Mouse (Mus musculus) cerebellum, postnatal 10 days (tissue): Measurements from ENCODE around the gene Psmd4.
"Not testable (repeated sequence)": the region's sequence is repeated elsewhere in the genome, so short reads cannot be mapped to it uniquely, and the experiment has no call there.

Source experiments
- DNase-seq, 2 experiments: peaks; one replicate each; pipeline ENCODE4 v3.0.0; 2021; ENCODE audit warnings: mixed read lengths in 2 of 2

Psmd4 gene

DNA sequence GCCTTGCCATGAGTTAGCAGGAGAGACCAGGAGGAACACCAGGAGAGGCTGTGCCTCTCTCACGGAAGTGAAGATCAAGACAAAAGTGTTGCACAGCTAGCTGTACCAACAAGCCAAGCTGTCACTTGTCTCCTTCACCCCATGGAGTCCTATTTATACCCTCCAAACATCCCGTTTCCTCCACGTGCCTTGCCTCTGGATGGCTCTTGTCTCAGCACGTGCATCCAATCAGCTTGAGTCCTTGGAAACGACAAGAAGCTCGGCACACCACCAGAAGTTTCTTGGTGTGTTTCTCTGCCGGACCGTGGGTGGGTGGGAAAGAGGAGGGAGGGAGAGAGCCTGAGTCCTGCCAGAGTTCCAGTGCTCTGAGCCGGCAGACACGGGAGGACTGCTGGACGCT is 17.9 kb downstream of the Psmd4 start:
- peak; percentile 47 to 53 for DNase-seq

GRCm38 (mm10) chr3:95020956-95021355 is 21.5 kb downstream of the Psmd4 start:
- not testable (repeated sequence) for DNase-seq

GRCm38 (mm10) chr3:95018741-95019140 is 23.7 kb downstream of the Psmd4 start:
- DNase-seq, result no peak

DNA sequence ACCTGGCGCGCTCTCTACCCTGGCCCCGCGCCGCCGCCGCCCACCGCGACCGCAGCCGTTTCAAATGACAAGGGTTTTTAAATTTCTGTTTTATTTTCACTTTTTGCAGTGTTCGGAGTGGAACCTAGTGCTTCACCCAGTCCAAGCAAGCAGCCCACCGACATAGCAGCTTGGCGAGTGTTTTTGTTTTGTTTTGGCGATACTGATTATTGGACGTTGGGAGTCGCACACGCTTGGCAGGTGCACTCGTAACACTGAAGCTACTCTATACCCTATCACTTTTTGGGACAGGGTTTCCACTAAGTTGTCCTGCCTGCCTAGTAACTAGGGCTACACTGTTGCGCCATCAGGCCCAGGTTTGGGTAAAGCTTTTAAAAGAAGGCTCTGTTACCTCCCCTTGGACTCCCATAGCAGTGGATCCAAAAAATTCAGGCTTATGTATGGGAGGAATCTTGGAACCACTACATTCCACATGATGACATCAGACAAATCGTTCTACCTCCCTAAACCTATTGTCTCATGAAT is 25.8 kb downstream of the Psmd4 start:
- no peak for DNase-seq

- peak; percentile 98 for DNase-seq
These were observed 26.4 kb downstream of the Psmd4 start for GRCm38 (mm10) chr3:95015891-95016531.

GRCm38 (mm10) chr3:95015337-95015872 is 27.0 kb downstream of the Psmd4 start, which contains the start of gene Zfp687:
Zfp687 (minus strand) TSS chr3:95015448.
- DNase-seq, result peak; percentile 100

- peak; percentile 80 to 81 for DNase-seq
These were observed 27.8 kb downstream of the Psmd4 start for GRCm38 (mm10) chr3:95014428-95015151.

- peak; percentile 82 to 85 for DNase-seq
These were observed 28.6 kb downstream of the Psmd4 start for GRCm38 (mm10) chr3:95013699-95014427.

DNA sequence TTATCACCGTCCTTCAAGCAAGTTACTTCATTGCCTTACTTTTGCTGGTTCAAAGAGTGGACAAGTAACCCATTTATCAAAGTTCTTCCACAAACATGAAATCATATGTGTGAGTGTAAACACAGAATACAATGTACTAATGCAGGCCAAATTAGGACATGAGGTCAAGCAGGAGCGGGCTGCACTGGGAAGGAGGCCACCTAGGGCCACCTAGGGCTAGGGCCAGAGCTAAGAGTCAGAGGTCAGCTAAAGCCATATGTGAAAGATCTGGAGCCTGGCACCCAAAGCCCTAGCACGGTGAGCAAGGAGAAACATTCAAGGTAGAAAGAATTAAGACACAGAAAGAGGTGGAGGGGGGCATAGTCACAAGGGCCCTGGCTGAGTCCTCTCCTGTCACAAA is 29.4 kb downstream of the Psmd4 start:
- peak in 1 of 2 experiments; percentile 12 for DNase-seq

- DNase-seq, result peak in 1 of 2 experiments; percentile 58
These were observed 32.0 kb downstream of the Psmd4 start for GRCm38 (mm10) chr3:95010396-95010795.

DNA sequence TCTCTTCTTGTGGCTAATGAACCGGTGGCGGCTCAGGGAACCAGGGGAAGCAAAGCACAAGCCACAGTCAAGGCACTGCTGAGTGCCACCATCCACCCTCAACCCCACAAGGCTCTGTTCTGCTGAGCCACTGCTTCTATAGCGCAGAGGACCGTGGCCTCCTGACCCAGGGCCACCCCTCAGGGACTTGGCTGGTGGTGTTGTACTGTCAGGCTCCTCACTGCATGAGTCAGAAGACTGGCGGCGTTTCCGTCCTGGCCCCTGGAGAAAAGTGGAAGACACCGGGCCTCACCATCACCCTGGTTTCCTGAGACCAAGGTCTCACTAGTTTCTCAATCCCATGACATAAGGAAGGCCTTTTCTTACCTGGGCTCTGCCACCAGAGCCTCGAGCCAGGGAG is 34.7 kb downstream of the Psmd4 start:
- no peak for DNase-seq

DNA sequence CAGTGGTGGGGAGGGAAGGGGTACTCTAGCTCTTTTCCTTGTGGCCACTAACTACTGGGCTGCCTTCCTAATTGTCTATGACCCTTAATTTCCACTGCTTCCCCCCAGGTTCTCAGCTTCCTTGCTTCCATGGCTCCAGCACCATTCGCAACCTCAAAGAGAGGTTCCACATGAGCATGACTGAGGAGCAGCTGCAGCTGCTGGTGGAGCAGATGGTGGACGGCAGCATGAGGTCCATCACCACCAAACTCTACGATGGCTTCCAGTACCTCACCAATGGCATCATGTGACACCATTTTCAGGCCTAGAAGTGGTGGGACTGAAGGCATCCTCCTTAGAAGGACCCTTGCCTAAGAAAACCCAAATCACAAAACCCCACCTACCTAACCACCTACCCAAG is 36.8 kb downstream of the Psmd4 start:
- peak in 1 of 2 experiments; percentile 50 for DNase-seq

- DNase-seq, result no peak
These were observed 39.1 kb downstream of the Psmd4 start for GRCm38 (mm10) chr3:95003273-95003672.

- peak in 1 of 2 experiments; percentile 5 for DNase-seq
These were observed 39.8 kb downstream of the Psmd4 start for GRCm38 (mm10) chr3:95002569-95002968.

DNA sequence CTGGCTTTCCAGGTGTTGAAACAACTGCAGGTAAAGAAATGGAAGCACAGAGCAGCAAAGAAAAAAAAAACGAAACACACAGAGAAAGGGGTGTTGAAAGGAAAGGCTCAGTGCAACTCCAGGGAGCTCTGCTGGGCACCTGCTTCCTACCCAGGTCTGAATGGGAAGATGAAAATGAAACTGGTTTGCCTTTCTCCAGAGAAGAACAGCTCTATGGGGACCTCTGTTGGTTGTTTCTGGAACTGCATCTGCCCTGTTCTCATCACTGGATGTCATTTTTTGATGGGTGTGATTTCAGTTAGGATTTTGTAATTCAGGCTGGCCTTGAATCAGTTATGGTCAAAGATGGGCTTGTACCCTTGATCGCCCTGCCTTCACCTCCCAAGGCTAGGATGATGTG is 45.5 kb downstream of the Psmd4 start:
- peak; percentile 93 to 97 for DNase-seq

DNA sequence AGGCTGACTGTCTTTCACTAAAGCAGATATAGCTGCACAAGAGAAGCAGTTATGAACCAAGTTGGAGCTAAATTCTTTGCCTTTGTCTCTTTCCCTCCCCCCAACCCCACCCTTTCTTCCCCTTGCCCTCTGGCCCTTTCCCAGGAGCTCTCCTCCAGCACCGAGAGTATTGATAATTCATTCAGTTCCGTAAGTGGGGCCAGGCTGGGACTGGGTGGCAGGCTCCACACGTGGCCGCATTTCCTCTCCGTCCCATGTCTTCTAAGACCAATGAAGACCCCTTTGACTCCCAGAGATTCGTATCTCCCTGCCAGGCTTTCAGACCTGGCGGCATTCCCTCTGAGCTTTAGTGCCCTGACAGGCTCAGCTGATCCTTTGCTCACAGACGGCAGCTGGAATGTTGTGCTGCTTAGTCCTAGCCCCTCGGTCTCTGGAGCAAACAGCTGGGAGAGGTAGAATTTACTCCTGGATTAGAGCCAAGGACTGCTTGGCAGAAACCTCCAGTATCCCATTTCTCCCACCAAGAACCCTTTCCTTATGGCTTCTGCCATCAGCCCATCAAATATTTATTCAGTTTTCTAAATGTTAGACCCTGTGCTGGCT is 53.2 kb downstream of the Psmd4 start:
- no peak for DNase-seq

DNA sequence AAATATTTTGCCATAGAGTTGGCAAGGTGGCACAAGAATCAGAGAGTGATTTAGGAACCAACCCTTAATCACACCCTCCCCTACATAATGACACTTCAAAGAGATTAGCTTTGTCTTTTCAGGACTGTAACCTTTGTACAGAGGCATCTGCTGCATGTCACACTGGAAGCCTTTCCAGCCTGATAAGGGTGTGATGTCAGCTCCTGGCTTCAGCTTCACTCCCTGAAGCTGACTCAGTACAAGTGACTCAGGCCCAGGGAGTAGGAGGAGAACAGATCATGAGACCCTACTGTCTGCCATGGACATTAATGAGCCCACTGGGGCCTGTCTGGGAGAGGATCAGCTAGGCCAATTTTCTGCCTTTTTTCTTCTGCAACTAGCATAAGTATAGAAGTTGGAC is 54.8 kb downstream of the Psmd4 start:
- no peak for DNase-seq

- no peak for DNase-seq
These were observed 56.9 kb downstream of the Psmd4 start for GRCm38 (mm10) chr3:94985513-94985912.

DNA sequence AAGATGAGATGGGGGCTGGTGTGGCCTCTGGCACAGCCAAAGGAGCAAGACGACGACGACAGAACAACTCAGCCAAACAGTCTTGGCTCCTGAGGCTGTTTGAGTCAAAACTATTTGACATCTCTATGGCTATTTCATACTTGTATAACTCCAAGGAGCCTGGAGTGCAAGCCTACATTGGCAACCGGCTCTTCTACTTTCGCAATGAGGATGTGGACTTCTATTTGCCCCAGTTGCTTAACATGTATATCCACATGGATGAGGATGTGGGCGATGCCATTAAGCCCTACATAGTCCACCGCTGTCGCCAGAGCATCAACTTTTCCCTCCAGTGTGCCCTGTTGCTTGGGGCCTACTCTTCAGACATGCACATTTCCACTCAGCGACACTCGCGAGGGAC is 58.1 kb downstream of the Psmd4 start:
- no peak for DNase-seq
